Mouse (Mus musculus) left cerebral cortex, adult 8-10 months (tissue): ENCODE results near the gene Tigit. TPM values are rescaled to one million over a fixed set of nuclear protein-coding genes. Genes with fewer than 3 reads are reported as not detected.

Source experiments
- DNase-seq, 2 experiments: peaks; one replicate each; pipeline ENCODE4 v3.0.0; 2022; ENCODE audit warnings: low spot score in 2 of 2
- total RNA-seq, 4 experiments: library from RNA; stranded (reverse); gene quantifications; 2 replicates each; pipeline ENCODE4 v1.2.4; 2022

Tigit gene
- total RNA-seq, 4 experiments from 2014 or later: not detected

DNA sequence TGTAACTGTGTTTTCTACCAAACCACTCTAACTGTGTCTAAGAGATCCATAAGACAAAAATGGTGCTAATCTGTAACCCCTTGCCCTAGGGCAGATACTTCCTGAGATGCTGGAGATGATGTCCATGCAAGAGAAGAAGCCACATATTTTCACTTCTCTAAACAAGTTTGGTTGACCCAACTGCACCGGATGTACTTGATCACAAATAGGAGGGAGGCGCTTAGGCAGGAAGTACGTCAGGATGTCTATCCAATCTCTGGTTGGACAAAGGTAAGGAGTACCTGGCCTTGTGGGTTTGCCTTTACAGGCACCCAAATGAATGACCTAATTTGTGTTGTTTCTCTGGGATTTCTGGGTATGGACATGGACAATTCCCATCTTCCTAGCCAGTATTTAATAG lies 4.3 kb upstream of the Tigit start:
- DNase-seq: no peak

- no peak for DNase-seq
These were observed 915 bp upstream of the Tigit start for GRCm38 (mm10) chr16:43664861-43665260.

GRCm38 (mm10) chr16:43662124-43663004 lies 1.6 kb downstream of the Tigit start:
- DNase-seq: no peak

DNA sequence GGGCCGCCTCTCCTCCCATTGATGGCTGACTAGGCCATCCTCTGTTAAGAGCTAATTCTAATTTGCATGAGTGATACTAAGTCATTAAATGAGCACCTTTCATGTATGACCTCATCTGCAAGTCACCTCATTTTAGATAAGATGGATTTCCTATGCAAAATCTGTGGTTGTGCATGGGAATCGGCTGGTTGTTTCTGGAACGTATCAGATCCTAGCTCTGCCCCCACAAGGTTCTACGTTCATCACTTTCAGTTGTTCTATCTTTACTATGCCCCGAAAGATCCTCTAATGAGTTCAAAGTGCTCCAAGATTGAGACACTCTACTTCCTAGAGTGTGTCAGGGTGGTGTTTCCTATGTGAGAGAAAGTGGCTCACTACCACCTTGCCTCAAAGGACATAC lies 2.4 kb downstream of the Tigit start:
- DNase-seq: no peak

DNA sequence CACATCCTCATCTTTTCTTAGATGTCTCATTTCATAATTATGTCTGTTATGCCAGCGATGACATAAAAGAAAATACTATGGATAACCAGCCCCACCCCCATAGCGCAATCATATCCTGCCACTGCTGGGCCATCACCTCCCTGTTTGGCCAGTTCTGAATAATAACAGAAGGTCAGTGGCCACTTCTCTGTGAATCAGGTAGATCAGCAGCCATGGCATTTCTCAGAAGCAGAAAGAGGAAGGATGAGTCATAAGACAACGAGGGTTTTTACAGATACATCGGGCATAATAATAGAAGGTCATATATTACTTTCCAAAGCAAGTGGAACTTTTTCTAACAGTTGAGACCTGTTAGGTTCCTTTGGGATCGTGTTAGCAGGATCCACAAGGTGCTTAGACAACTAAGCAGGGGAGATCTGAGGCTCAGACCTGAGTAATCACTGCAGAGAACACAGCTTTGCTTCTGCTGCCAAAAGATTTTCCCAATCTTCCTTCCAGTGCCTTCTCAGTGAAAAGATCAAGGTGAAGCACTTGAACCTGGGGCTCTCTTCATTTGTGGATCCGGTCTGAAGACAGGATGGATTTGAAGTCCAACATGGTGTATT lies 8.7 kb downstream of the Tigit start:
- DNase-seq: no peak

DNA sequence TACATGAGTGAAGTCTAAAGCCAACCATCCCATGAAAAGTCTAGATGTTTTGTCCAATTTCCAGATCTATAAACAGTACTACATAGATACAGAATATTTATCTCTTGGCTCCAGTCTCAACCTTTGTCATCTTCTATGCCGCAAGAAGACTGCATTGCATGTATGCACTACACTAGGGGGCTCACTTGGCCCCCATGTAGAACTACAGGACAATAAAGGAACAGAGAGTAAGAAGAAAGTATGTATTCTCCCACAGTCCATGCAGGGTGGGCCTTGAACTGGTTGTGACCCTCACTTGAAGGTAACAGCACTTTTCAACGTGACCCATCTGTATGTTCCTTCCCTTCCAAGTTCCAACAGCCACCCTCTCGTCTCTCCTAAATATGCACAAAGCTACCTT lies 9.7 kb downstream of the Tigit start:
- no peak for DNase-seq

DNA sequence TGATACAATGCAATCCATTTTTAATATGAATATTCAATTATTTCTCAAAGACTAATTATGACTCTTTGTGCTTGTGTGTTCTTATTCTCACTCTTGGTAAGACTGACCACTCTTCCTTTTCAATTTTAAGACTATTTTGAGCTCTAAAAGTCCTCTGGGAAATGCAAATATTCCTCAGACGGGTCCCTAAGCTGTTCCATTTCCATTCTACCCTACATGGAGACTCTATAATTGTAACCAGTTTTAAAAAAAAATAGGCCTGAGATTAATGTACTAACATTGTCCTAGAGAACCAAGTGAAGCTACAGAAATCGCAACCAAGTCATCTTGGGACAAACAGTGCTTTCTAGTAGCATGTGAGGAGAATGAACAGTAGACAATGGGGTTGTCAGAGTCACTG lies 10.7 kb downstream of the Tigit start:
- DNase-seq: no peak

- DNase-seq: no peak
These were observed 13.4 kb downstream of the Tigit start for GRCm38 (mm10) chr16:43650355-43651080.

GRCm38 (mm10) chr16:43647641-43648040 lies 16.3 kb downstream of the Tigit start:
- no peak for DNase-seq

- no peak for DNase-seq
These were observed 17.0 kb downstream of the Tigit start for GRCm38 (mm10) chr16:43646943-43647342.

DNA sequence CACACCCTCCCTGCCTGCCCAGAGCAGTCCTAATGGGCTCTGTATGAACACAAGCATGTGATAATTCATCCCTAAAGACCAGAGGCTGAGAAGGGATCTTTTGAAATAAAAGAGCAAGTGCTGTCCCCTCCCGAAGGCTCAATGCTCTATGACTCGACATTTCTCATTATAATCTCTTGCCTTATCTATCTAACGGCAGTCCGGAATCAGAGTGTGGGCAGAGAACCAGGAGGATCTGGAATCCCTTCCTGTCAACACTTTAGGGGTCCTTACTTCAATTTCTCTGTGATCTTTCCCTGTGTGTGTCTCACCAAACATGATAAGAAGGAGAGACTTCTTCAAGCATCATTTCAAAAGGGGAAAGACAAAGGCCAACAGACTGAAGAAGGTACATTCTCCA lies 18.1 kb downstream of the Tigit start:
- DNase-seq: no peak

GRCm38 (mm10) chr16:43641230-43641629 lies 22.7 kb downstream of the Tigit start:
- no peak for DNase-seq

- DNase-seq: no peak
These were observed 25.4 kb downstream of the Tigit start for GRCm38 (mm10) chr16:43638406-43639049.

DNA sequence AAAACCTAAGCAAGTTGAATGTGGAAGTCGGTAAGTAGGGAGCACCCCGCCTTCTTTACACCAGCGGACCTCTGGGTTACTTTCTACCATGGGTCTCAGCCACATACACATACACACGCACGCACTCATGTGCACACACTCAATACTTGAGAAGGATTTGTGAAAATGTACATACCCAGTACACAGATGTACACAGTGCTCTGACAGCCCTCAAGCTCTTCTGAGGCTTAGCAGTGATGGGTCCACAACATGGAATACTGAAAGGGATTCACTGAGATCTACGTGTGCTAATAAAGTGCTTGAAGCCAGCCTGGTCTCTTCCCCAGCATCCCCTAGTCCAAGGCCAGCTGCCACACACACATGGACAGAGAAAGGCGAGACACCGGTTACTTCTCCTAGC lies 26.7 kb downstream of the Tigit start:
- DNase-seq: no peak

GRCm38 (mm10) chr16:43634037-43634436 lies 29.9 kb downstream of the Tigit start:
- DNase-seq: no peak

GRCm38 (mm10) chr16:43631758-43632157 lies 32.2 kb downstream of the Tigit start:
- no peak for DNase-seq

- no peak for DNase-seq
These were observed 35.3 kb downstream of the Tigit start for GRCm38 (mm10) chr16:43628662-43629061.

GRCm38 (mm10) chr16:43625956-43626355 lies 38.0 kb downstream of the Tigit start:
- DNase-seq: peak in 1 of 2 experiments; percentile 49

GRCm38 (mm10) chr16:43625289-43625688 lies 38.7 kb downstream of the Tigit start:
- no peak for DNase-seq

GRCm38 (mm10) chr16:43624876-43625275 lies 39.1 kb downstream of the Tigit start:
- no peak for DNase-seq

DNA sequence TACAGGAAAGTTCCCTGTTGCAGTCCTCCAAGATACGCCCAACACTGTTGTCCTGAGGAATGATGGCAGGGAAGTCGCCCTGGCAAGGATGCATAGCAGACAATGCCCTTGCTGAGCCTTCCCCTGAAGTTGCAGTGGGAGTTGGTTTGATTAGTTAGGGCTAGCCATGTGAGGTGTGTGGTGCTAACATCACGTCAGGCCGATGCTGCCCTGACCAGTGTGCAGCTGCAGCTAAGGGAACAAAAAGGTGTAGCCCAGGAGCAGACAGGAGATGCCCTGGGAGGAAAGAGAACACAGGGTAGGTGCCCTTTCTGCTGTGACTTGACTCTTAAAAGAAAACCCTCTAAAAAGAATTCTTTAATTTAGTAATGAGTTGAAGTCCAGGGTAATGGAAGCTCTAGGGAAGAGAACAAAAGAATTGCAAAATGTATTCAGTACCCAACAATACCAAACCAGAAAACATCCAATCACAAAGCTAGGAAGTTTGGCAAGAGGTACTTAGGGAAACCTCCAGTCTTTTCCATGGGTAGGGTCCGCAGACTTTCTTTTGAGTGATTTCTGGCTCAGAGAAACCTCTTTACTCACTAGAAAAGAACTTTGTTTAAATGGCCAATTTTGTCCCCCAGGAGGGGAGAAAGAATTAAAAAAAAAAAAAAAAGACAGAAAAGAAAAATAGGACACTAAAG lies 40.5 kb downstream of the Tigit start:
- DNase-seq: no peak
